Mouse (Mus musculus) kidney, embryonic 16.5 days (tissue): ENCODE measurements at regions not wholly inside any gene's neighbourhood (a gene's known extent, or its start where the extent isn't known, plus 50 kb on each side); places are given as distances from the start of the nearest gene placed in this dataset.

Experiments used
- ATAC-seq: fragments of 200-750 bp; cut with Nextera tagmentation; 2 replicates; pipeline ENCODE4 v1.8.0; 2017; ENCODE audit warnings: moderate TSS enrichment; ENCODE audit not compliant: low FRiP score, low TSS enrichment
- H3K27ac ChIP-seq: fragments of 300-500 bp; sonication (generic); 2 replicates; pipeline ENCODE4 v1.5.1; 2014; ENCODE audit warnings: low read length
- H3K27me3 ChIP-seq: fragments of 300-500 bp; sonication (generic); 2 replicates; pipeline ENCODE4 v1.6.1; 2014; ENCODE audit warnings: low read length, control low read depth, mixed read lengths; ENCODE audit not compliant: insufficient read depth
- H3K36me3 ChIP-seq: fragments of 300-500 bp; sonication (generic); 2 replicates; pipeline ENCODE4 v1.6.1; 2014; ENCODE audit warnings: low read length, control low read depth, mixed read lengths; ENCODE audit not compliant: insufficient read depth
- H3K4me1 ChIP-seq: fragments of 300-500 bp; sonication (generic); 2 replicates; pipeline ENCODE4 v1.6.1; 2014; ENCODE audit warnings: low read length, control low read depth, mixed read lengths; ENCODE audit not compliant: insufficient read depth
- H3K4me2 ChIP-seq: fragments of 300-500 bp; sonication (generic); replicated peaks from 2 replicates; pipeline ENCODE4 v1.6.1; 2014; ENCODE audit warnings: low read depth, low read length
- H3K4me3 ChIP-seq: fragments of 300-500 bp; sonication (generic); 2 replicates; pipeline ENCODE4 v1.5.1; 2014; ENCODE audit warnings: mild to moderate bottlenecking, low read length
- H3K9ac ChIP-seq: fragments of 300-500 bp; sonication (generic); replicated peaks from 2 replicates; pipeline ENCODE4 v1.6.1; 2014; ENCODE audit warnings: low read length
- H3K9me3 ChIP-seq: fragments of 300-500 bp; sonication (generic); 2 replicates; pipeline ENCODE4 v1.6.1; 2016; ENCODE audit warnings: low read length, control low read depth
- WGBS: fragments of 180-500 bp; shearing (Covaris S2); extraction: QIAGEN DNeasy Blood & Tissue Kit; methylation state at CpG from one replicate; pipeline ENCODE4 v1.1.7; 2014; 5-methylcytosine and 5-hydroxymethylcytosine counted together

DNA sequence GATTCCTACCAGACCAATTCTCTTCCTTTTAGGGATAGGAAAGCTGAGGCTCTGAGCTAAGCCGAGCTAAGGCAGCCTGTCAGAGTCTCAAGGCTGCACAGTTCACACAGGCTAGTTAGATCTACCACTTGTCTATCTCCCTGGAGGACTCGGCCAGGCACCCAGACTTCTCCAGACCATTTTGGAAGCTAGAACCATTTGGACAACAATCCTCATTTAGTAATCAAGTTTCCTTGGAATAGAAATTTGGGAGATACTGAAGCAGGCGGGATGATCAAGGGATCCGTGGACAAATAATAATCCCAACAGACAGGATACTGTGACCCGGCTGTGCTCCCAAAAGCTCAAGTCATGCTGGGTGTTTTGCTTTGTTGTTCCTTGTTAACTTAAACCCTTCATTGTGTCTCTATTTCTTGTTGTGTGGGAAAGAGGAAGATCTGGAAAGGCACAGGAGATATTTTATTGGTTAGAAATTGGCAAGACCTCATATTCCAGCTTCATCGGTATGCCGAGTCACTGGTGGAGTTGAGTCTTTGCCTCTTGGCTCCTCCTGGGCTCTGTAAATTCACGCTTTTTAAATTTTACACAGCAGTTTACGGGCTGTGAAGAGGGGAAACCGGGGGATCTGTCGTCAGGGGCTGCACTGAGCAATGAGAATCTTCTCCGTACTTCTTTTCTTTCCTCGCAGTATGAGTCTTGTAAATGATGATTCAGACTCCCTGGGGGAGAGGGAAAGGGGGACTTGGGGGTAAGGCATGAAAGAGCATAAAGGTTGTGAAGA is 444.2 kb upstream of the Tnp1 start:
- Histone ChIP-seq H3K9ac (no peak overlapping the region), H3K4me1 (peaks cover 5% of the 10 kb centered on the region; the same call in 1 of the 2 replicates), H3K9me3 (no peaks in the 10 kb centered on the region), H3K27me3 (no peaks in the 10 kb centered on the region), H3K4me2 (no peak overlapping the region), H3K36me3 (no peaks in the 10 kb centered on the region), H3K4me3 (no peak overlapping the region), H3K27ac (peak overlapping the region; percentile 34; the same call in 1 of the 2 replicates)
- 51% methylated on average over 13 of the region's 13 CpGs for WGBS
- 0 out of 2 replicates have a peak, but pooled peaks have one; percentile 12 for ATAC-seq

GRCm38 (mm10) chr1:73457261-73457660 is 441.6 kb upstream of the Tnp1 start:
- H3K27ac ChIP-seq, result no peak overlapping the region
- no peak overlapping the region for H3K9ac ChIP-seq
- H3K9me3 ChIP-seq, result no peaks in the 10 kb centered on the region
- no peak overlapping the region for H3K4me2 ChIP-seq
- H3K4me1 ChIP-seq, result peaks cover 5% of the 10 kb centered on the region; the same call in 1 of the 2 replicates
- 63% methylated on average over 2 of the region's 2 CpGs for WGBS
- H3K27me3 ChIP-seq, result no peaks in the 10 kb centered on the region
- no peaks in the 10 kb centered on the region for H3K36me3 ChIP-seq
- ATAC-seq, result no peak
- H3K4me3 ChIP-seq, result no peak overlapping the region

GRCm38 (mm10) chr1:73456359-73457062 is 440.8 kb upstream of the Tnp1 start:
- no peak overlapping the region for H3K27ac ChIP-seq
- peaks cover 5% of the 10 kb centered on the region; the same call in 1 of the 2 replicates for H3K4me1 ChIP-seq
- no peaks in the 10 kb centered on the region for H3K9me3 ChIP-seq
- no peak for ATAC-seq
- H3K27me3 ChIP-seq, result no peaks in the 10 kb centered on the region
- no peak overlapping the region for H3K9ac ChIP-seq
- H3K4me2 ChIP-seq, result no peak overlapping the region
- no peak overlapping the region for H3K4me3 ChIP-seq
- no peaks in the 10 kb centered on the region for H3K36me3 ChIP-seq
- WGBS, result 68% methylated on average over 8 of the region's 8 CpGs

DNA sequence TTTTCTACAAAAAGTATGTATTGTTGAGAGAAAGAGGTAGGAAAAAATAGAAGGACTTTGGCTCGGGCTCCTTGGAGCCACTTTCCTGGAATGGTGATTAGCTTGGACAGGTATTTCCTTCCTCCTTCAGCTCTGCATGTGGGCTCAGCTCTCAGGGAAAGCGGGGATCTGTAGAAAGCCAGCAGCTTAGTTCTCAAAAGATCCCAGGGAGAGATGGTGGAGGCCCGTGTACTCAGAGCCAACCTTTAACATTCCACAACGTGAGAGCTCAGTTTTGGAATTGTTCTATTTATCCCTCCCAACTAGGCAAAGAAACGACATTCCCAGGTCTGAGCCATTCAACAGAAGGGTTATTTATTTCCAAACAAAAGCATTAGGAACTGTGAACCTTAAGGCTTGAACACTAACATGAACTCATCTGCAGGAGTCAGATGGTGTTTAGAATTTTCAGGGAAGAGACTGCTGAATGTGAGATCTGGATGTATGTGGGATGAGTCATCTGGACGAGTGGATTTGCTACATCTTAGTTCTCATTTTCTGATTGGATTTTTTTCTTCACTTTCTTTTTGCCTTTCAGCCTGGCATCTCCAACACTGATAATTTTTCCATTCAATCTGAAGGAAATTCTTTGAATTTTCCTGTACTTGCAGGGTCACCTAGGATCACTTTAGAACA is 428.6 kb upstream of the Tnp1 start:
- no peak for ATAC-seq
- H3K27me3 ChIP-seq, result no peaks in the 10 kb centered on the region
- H3K27ac ChIP-seq, result no peak overlapping the region
- no peak overlapping the region for H3K4me2 ChIP-seq
- no peak overlapping the region for H3K9ac ChIP-seq
- no peak overlapping the region for H3K4me3 ChIP-seq
- no peaks in the 10 kb centered on the region for H3K9me3 ChIP-seq
- H3K4me1 ChIP-seq, result no peaks in the 10 kb centered on the region
- H3K36me3 ChIP-seq, result no peaks in the 10 kb centered on the region
- WGBS, result 47% methylated on average over 6 of the region's 6 CpGs

DNA sequence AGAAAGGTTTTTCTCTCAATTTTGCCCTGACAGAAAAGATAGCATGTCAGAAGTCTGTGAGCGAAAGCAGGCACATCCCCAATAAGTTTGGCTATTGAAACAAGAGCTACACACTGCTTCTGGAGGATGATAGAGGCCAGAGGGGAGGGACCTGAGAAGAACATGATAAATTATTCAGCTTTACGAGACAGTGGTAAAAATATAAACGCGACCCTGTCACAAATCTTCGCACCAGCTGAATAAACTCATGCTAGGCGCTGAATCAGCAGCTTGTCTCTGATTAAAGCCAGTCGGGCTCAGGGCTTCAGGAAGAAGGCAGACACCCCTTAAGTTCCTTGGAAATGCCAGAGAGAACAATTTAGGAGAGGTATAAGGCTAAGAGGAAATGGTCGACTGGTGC is 422.7 kb upstream of the Tnp1 start:
- H3K9ac ChIP-seq, result no peak overlapping the region
- H3K9me3 ChIP-seq, result no peaks in the 10 kb centered on the region
- no peak for ATAC-seq
- no peaks in the 10 kb centered on the region for H3K27me3 ChIP-seq
- H3K4me1 ChIP-seq, result peaks cover 6% of the 10 kb centered on the region; the same call in 1 of the 2 replicates
- no peak overlapping the region for H3K4me2 ChIP-seq
- H3K36me3 ChIP-seq, result no peaks in the 10 kb centered on the region
- H3K27ac ChIP-seq, result no peak overlapping the region
- H3K4me3 ChIP-seq, result no peak overlapping the region
- 21% methylated on average over 8 of the region's 8 CpGs for WGBS

DNA sequence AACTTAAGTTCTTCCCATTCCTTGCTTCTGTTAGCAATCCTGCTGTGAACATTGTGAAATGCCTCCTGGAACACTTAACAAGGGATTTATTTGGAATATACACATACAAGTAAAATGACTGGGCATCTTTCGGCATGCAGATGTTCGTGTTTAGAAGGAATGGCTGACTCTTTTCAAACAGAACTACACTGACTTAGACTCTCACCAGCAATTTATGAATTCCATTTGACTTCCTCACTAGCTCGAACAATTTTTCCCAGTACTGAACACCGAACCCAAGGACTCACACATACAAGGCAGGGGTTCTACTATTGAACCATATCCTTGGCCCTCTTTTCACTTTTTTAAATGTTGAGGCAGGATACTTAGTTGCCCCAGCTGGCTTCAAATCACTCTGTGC is 412.4 kb upstream of the Tnp1 start:
- H3K4me2 ChIP-seq, result no peak overlapping the region
- 87% methylated on average over 4 of the region's 4 CpGs for WGBS
- no peaks in the 10 kb centered on the region for H3K9me3 ChIP-seq
- no peak for ATAC-seq
- H3K27me3 ChIP-seq, result no peaks in the 10 kb centered on the region
- H3K9ac ChIP-seq, result no peak overlapping the region
- H3K4me1 ChIP-seq, result peaks cover 7% of the 10 kb centered on the region; the same call in 1 of the 2 replicates
- H3K27ac ChIP-seq, result no peak overlapping the region
- H3K36me3 ChIP-seq, result no peaks in the 10 kb centered on the region
- no peak overlapping the region for H3K4me3 ChIP-seq

GRCm38 (mm10) chr1:73425049-73425448 is 409.3 kb upstream of the Tnp1 start:
- H3K27me3 ChIP-seq, result no peaks in the 10 kb centered on the region
- no peak overlapping the region for H3K9ac ChIP-seq
- peaks cover 7% of the 10 kb centered on the region; the same call in 1 of the 2 replicates for H3K4me1 ChIP-seq
- ATAC-seq, result peak; percentile 61; the same call in 1 of the 2 replicates
- no peak overlapping the region for H3K4me3 ChIP-seq
- 19% methylated on average over 7 of the region's 7 CpGs for WGBS
- no peak overlapping the region for H3K4me2 ChIP-seq
- H3K9me3 ChIP-seq, result no peaks in the 10 kb centered on the region
- H3K36me3 ChIP-seq, result no peaks in the 10 kb centered on the region
- no peak overlapping the region; the same call in 1 of the 2 replicates for H3K27ac ChIP-seq

DNA sequence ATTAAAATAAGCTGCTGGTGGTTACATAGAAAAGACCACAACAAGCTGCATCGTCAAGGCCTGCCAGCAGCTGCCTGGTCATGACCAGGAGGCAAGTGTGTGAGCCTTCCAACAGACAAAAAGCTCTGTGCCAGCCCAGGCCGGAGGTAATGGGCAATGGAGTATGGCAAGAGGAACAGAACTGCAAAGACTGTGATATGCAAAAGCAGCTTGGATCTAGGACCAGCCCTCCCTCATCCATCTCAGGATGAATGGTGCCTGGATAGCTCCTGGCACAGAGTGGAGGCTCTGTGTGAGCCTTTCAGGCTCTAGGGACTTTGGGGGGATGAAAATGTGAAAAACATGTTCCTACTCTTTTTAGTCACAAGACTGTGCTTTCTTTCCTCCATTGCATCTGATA is 402.5 kb upstream of the Tnp1 start:
- no peak overlapping the region for H3K4me2 ChIP-seq
- ATAC-seq, result no peak
- no peaks in the 10 kb centered on the region for H3K4me1 ChIP-seq
- WGBS, result 77% methylated on average over 2 of the region's 2 CpGs
- H3K9ac ChIP-seq, result no peak overlapping the region
- no peak overlapping the region for H3K4me3 ChIP-seq
- no peaks in the 10 kb centered on the region for H3K9me3 ChIP-seq
- H3K27me3 ChIP-seq, result no peaks in the 10 kb centered on the region
- no peak overlapping the region for H3K27ac ChIP-seq
- H3K36me3 ChIP-seq, result no peaks in the 10 kb centered on the region

GRCm38 (mm10) chr1:73411452-73411851 is 395.7 kb upstream of the Tnp1 start:
- H3K4me1 ChIP-seq, result no peaks in the 10 kb centered on the region
- no peaks in the 10 kb centered on the region for H3K27me3 ChIP-seq
- H3K36me3 ChIP-seq, result no peaks in the 10 kb centered on the region
- no peaks in the 10 kb centered on the region for H3K9me3 ChIP-seq
- H3K4me2 ChIP-seq, result no peak overlapping the region
- 93% methylated on average over 2 of the region's 2 CpGs for WGBS
- no peak overlapping the region for H3K9ac ChIP-seq
- no peak overlapping the region for H3K27ac ChIP-seq
- H3K4me3 ChIP-seq, result no peak overlapping the region
- no peak for ATAC-seq
